Mouse (Mus musculus) megakaryocyte, embryonic 14.5 days (primary cell): ENCODE data around the gene Ccdc177.

Experiments
- FLI1 ChIP-seq: IDR thresholded peaks from 2 replicates; pipeline ENCODE4 v1.6.1; 2012; ENCODE audit warnings: low read length, inconsistent platforms, mixed read lengths
- GATA1 ChIP-seq: IDR thresholded peaks from 3 replicates; pipeline ENCODE4 v1.6.1; 2012; ENCODE audit warnings: mixed read lengths, low read length, inconsistent platforms, borderline replicate concordance

GRCm38 (mm10) chr12:80746031-80746813 is 14.3 kb downstream of the Ccdc177 start:
- TF ChIP-seq GATA1 (no peak), FLI1 (no peak)
